Mouse (Mus musculus): Measurements from ENCODE around the gene Wasl.

Wasl gene

GRCm38 (mm10) chr6:24664867-24665458, at the start of gene Wasl:
Wasl (minus strand) TSS chr6:24665009.
- peak; percentile 99 for DNase-seq

- no peak for DNase-seq
These were observed 42.7 kb upstream of the Wasl start for GRCm38 (mm10) chr6:24707499-24707898.

GRCm38 (mm10) chr6:24707090-24707489, 42.3 kb upstream of the Wasl start:
- DNase-seq = no peak

- no peak for DNase-seq
These were observed 32.4 kb upstream of the Wasl start for GRCm38 (mm10) chr6:24697216-24697615.

GRCm38 (mm10) chr6:24696117-24696516, 31.3 kb upstream of the Wasl start:
- no peak for DNase-seq

- DNase-seq = no peak
These were observed 29.9 kb upstream of the Wasl start for GRCm38 (mm10) chr6:24694455-24695410.

- DNase-seq = no peak
These were observed 23.1 kb upstream of the Wasl start for GRCm38 (mm10) chr6:24687871-24688270.

GRCm38 (mm10) chr6:24683113-24683512, 18.3 kb upstream of the Wasl start:
- DNase-seq = no peak

- DNase-seq = no peak
These were observed 3.0 kb upstream of the Wasl start for GRCm38 (mm10) chr6:24667829-24668228.

- DNase-seq = no peak
These were observed 1.4 kb upstream of the Wasl start for GRCm38 (mm10) chr6:24666248-24666647.

- DNase-seq = peak; percentile 68
These were observed 509 bp downstream of the Wasl start for GRCm38 (mm10) chr6:24664133-24664866.

- peak; percentile 39 for DNase-seq
These were observed 1.3 kb downstream of the Wasl start for GRCm38 (mm10) chr6:24663196-24664132.

GRCm38 (mm10) chr6:24662483-24662882, 2.3 kb downstream of the Wasl start:
- DNase-seq = peak; percentile 14

GRCm38 (mm10) chr6:24661879-24662278, 2.9 kb downstream of the Wasl start:
- DNase-seq = no peak

GRCm38 (mm10) chr6:24657647-24658387, 7.0 kb downstream of the Wasl start:
- DNase-seq = no peak

GRCm38 (mm10) chr6:24656094-24656493, 8.7 kb downstream of the Wasl start:
- DNase-seq = no peak

GRCm38 (mm10) chr6:24651538-24651937, 13.3 kb downstream of the Wasl start:
- peak; percentile 14 for DNase-seq

- no peak for DNase-seq
These were observed 14.1 kb downstream of the Wasl start for GRCm38 (mm10) chr6:24650719-24651118.

GRCm38 (mm10) chr6:24648403-24648802, 16.4 kb downstream of the Wasl start:
- no peak for DNase-seq

GRCm38 (mm10) chr6:24647103-24647691, 17.6 kb downstream of the Wasl start:
- no peak for DNase-seq
